ENCODE assay signal across 8 mouse cellular contexts in genomic region chr5:67815572-67816325, GRCm38 (mm10). TPM values are rescaled to one million over a fixed set of nuclear protein-coding genes. Genes with fewer than 3 reads are reported as not detected.
A peak's percentile ranks its signal among the peaks of the same experiment; 100 is the strongest.
DNase-seq lines count a peak whose midpoint lies in the region; ATAC-seq lines count a peak whose summit lies in the region.

No protein-coding gene starts in this region.

- H3K4me2 ChIP-seq in intestine, embryonic 15.5 days (replicated peaks) = peak overlapping the region; percentile 31
- no peak overlapping the region for H3K4me2 ChIP-seq in forebrain, embryonic 16.5 days (ENCODE audit: low read length)

- no peaks in the 10 kb centered on the region for H3K9me3 ChIP-seq in intestine, embryonic 15.5 days
- no peaks in the 10 kb centered on the region for H3K9me3 ChIP-seq in forebrain, embryonic 16.5 days (ENCODE audit: control insufficient read depth, low read length)

- WGBS in intestine, embryonic 15.5 days = 40% methylated on average over 16 of the region's 16 CpGs
- WGBS in forebrain, embryonic 16.5 days = 71% methylated on average over 16 of the region's 16 CpGs

- 0 out of 2 replicates have a peak, but pooled peaks cover 5% of the 10 kb centered on the region for H3K4me1 ChIP-seq in intestine, embryonic 15.5 days (replicated peaks)
- peaks cover 6% of the 10 kb centered on the region; the same call in 1 of the 2 replicates for H3K4me1 ChIP-seq in forebrain, embryonic 16.5 days (replicated peaks; ENCODE audit: control insufficient read depth, insufficient read depth, low read length)

- H3K36me3 ChIP-seq in intestine, embryonic 15.5 days = no peaks in the 10 kb centered on the region
- H3K36me3 ChIP-seq in forebrain, embryonic 16.5 days (ENCODE audit: control insufficient read depth, insufficient read depth) = no peaks in the 10 kb centered on the region; the same call in 1 of the 2 replicates

- no peak overlapping the region for H3K27ac ChIP-seq in intestine, embryonic 15.5 days
- no peak overlapping the region for H3K27ac ChIP-seq in forebrain, embryonic 16.5 days (ENCODE audit: low read length)

- DNase-seq in frontal cortex, postnatal 25 days (ENCODE audit: low spot score in 2 of 2) = no peak
- DNase-seq in urinary bladder, postnatal 14 days (ENCODE audit: low spot score) = peak; percentile 11
- no peak for DNase-seq in urinary bladder, postnatal 10 days (ENCODE audit: low spot score)
- no peak for DNase-seq in left cerebral cortex, adult 9 months (ENCODE audit: low spot score in 2 of 2)

- H3K9ac ChIP-seq in intestine, embryonic 15.5 days = no peak overlapping the region
- H3K9ac ChIP-seq in forebrain, embryonic 16.5 days (replicated peaks; ENCODE audit: low read depth, low read length) = no peak overlapping the region

- no peaks in the 10 kb centered on the region for H3K27me3 ChIP-seq in intestine, embryonic 15.5 days (replicated peaks)
- H3K27me3 ChIP-seq in forebrain, embryonic 16.5 days (replicated peaks; ENCODE audit: control insufficient read depth, insufficient read depth, low read length) = no peaks in the 10 kb centered on the region

- ATAC-seq in frontal cortex, adult (ENCODE audit: low TSS enrichment) = peak; percentile 69
- ATAC-seq in intestine, embryonic 15.5 days = peak; percentile 95
- ATAC-seq in neutrophil, adult 5-6 weeks (ENCODE audit: extremely low read depth, insufficient number of reproducible peaks, low FRiP score, poor library complexity, severe bottlenecking) = peak; percentile 67
- no peak for ATAC-seq in forebrain, embryonic 16.5 days

- no peak overlapping the region for H3K4me3 ChIP-seq in intestine, embryonic 15.5 days (replicated peaks)
- no peak overlapping the region for H3K4me3 ChIP-seq in forebrain, embryonic 16.5 days (replicated peaks; ENCODE audit: low read length)

RNA-seq across cellular contexts. Expression of gene Atp8a1, which starts 31.5 kb away (rescaled TPM):
- polyA plus RNA-seq in intestine, embryonic 15.5 days (2015; fragmentation: Nextera tagmentation; extraction: Ambion mirVana) = 15.8 and 16.5 TPM in 2 replicates
- total RNA-seq in neutrophil, adult 5-6 weeks (2017) = 86.7 and 91.2 TPM in 2 replicates
- polyA plus RNA-seq in forebrain, embryonic 16.5 days (2015; fragmentation: Nextera tagmentation; extraction: Ambion mirVana) = 41.5 and 43.7 TPM in 2 replicates
